Mouse (Mus musculus) testis, adult 2 months (tissue): Measurements from ENCODE around the gene Dnajc28.

ENCODE experiments used
- CTCF ChIP-seq: fragments of 200-500 bp; IDR thresholded peaks from 2 replicates; pipeline ENCODE4 v1.5.1; 2012; ENCODE audit warnings: low read depth, mild to moderate bottlenecking, inconsistent platforms, low read length, moderate library complexity; ENCODE audit not compliant: control insufficient read depth, insufficient read depth, insufficient replicate concordance
- POLR2A ChIP-seq: fragments of 200-500 bp; IDR thresholded peaks from 2 replicates; pipeline ENCODE4 v1.6.1; 2012; ENCODE audit warnings: low read depth, mild to moderate bottlenecking, inconsistent platforms, low read length, moderate library complexity; ENCODE audit not compliant: control insufficient read depth

DNA sequence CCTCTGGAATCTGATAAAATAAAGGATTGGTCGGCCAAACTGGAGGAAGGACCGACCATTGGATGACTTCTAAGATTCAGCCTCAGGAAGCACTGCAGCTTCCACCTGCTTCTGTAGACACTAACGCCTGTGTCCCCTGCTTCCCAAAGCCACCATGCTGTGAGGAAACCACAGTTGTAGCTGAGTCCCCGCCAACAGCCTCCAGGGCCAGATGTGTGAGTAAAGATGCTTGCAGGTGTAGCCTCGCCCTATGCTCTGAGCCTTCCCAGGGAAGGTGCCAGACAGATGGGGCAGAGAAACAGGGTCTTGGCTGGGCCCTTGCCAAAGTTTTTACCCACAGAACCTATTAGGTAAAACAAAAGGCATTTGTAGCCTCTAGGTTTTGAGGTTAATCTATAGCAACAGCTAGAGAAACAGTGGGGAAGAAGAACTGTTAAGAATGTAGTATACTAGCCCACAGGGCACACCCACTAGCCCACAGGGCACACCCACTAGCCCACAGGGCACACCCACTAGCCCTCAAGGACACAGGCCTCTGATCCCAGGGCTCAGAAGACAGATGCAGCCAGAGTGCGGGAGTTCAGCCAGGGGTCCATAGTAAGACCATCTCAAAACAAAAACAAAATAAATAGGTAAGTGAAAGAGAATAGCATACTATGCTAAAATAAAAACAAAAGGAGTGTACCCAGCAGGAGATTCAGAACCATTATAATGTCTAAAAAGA, 30.9 kb downstream of the Dnajc28 start:
- TF ChIP-seq CTCF = no peak
- TF ChIP-seq POLR2A = no peak
